Mouse (Mus musculus): ENCODE data around the gene Hgd. TPM values are rescaled to one million over a fixed set of nuclear protein-coding genes. Genes with fewer than 3 reads are reported as not detected.

The Hgd gene
- polyA plus RNA-seq, 1 experiment = 0.02 TPM

DNA sequence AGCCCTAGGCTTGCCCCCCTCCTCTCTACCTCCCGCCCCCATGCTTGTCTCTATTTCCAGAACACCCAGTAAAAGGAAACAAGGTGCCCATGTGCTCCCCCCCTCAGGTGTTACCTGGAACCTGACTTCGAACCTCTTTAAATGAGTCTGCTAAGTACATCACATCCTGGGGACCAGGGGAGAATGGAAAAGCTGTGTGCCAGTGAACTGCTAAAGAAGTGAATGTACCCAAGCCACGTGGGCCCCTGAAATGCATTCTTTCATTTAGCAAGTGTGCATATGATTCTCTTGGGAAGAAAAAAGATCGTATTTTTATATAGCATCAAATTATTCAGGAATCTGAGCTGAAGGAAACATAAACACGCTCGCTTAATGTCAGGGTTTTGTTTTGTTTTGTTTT lies 3.8 kb downstream of the Hgd start:
- no peaks in the 10 kb centered on the region for H3K79me2 ChIP-seq (ENCODE audit: control insufficient read depth, insufficient read depth)
- no peak overlapping the region for H3K4me3 ChIP-seq
- no peaks in the 10 kb centered on the region for H3K27me3 ChIP-seq (ENCODE audit: control insufficient read depth, insufficient read depth, insufficient read length)
- H3K36me3 ChIP-seq (ENCODE audit: control insufficient read depth, insufficient read depth) = no peaks in the 10 kb centered on the region
- peak overlapping the region; percentile 53 for H3K4me2 ChIP-seq (ENCODE audit: low read depth)
- no peak overlapping the region for H3ac ChIP-seq (ENCODE audit: control insufficient read depth, insufficient read length)
- no peak for TF ChIP-seq CEBPB (IDR thresholded peaks at IDR 0.05; ENCODE audit: insufficient read depth, poor library complexity, severe bottlenecking)

DNA sequence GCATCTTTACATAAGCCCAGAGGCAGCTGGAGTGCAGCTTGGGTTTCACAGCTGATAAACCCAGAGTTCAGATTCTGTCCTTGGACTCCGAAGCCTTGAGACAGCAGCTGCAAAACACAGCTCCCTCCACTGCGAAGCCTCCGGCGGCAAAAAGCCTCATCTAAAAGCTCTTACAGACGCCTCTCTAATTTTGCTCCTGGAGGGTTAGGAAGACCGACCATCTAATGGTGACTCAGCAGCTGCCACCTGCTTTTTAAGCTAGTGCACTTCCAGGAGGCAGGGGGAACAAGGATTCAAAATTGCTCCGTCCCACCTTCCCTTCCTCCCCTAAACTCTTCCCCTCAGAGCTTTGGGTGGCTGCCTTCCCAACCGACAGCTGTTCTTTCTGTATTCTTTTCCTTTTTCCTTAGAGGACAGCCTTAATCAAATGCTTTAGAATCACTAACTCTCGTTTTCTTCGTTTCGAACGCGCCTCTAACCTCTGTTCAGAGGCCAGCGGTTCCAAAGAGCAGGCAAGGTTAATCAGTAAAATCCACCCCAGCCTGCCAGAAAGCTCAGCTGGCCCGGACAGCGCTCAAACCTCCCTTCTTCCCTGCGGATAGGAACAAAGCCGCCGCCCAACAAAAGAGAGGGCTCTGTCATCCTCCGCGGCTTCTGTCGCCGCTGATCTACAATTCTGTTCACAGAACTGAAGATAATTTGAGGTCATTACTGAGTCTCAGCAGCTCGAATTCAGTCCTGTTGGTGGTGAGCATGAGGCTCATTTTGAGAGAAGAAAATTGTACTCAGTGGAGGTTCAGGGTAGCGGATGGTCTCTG lies 4.5 kb downstream of the Hgd start:
- TF ChIP-seq TCF3 (IDR thresholded peaks at IDR 0.05; ENCODE audit: insufficient read length, low read depth) (no peak), POLR2A (IDR thresholded peaks at IDR 0.05; ENCODE audit: insufficient read length, low read depth) (no peak), MYOD1 (IDR thresholded peaks at IDR 0.05; ENCODE audit: control insufficient read depth in 1 of 3, insufficient read length in 2 of 3, low read depth in 2 of 3) (peak in 2 of 3 experiments; percentile 33 to 44), CEBPB (IDR thresholded peaks at IDR 0.05; ENCODE audit: insufficient read depth, poor library complexity, severe bottlenecking) (no peak), SRF (IDR thresholded peaks at IDR 0.05; ENCODE audit: control insufficient read depth, insufficient read length, low read depth) (no peak), MYOG (IDR thresholded peaks at IDR 0.05; ENCODE audit: control insufficient read depth in 1 of 3, insufficient read depth in 1 of 3, insufficient read length in 2 of 3, low read depth in 2 of 3) (peak in 2 of 3 experiments; percentile 47 to 51), E2F4 (IDR thresholded peaks at IDR 0.05; ENCODE audit: insufficient read depth) (no peak), REST (IDR thresholded peaks at IDR 0.05; ENCODE audit: insufficient read depth, insufficient read length) (no peak), POLR2AphosphoS2 (IDR thresholded peaks at IDR 0.05; ENCODE audit: insufficient read length, low read depth) (no peak)
- Histone ChIP-seq H3K4me2 (ENCODE audit: low read depth) (peak overlapping the region; percentile 53), H3K4me3 (no peak overlapping the region), H3K27me3 (ENCODE audit: control insufficient read depth, insufficient read depth, insufficient read length) (no peaks in the 10 kb centered on the region), H3K36me3 (ENCODE audit: control insufficient read depth, insufficient read depth) (no peaks in the 10 kb centered on the region), H3ac (ENCODE audit: control insufficient read depth, insufficient read length) (no peak overlapping the region), H3K79me2 (ENCODE audit: control insufficient read depth, insufficient read depth) (no peaks in the 10 kb centered on the region)

DNA sequence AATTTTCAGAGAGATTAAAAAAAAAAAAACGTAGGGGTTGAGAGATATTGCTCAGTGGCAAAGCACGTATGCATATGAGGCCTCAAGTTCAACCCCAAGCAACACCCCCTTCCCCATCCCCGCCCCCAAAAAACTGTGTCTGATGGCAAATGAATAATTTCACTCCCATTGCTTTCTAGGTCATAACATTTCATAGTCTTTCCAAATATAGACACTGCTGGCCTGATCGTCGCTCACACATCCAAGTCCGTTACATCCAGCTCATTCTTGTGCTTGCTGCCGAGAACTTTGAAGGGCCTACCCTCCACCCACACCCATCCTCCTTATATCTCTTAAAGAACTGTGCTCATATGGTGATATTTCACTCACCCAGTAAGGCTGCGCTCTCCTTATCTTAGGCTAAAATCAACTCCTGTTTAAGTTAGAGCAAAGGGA lies 5.2 kb downstream of the Hgd start:
- no peaks in the 10 kb centered on the region for H3K79me2 ChIP-seq (ENCODE audit: control insufficient read depth, insufficient read depth)
- no peaks in the 10 kb centered on the region for H3K27me3 ChIP-seq (ENCODE audit: control insufficient read depth, insufficient read depth, insufficient read length)
- TF ChIP-seq TCF12 (IDR thresholded peaks at IDR 0.05; ENCODE audit: insufficient read depth, poor library complexity, severe bottlenecking) (no peak), SRF (IDR thresholded peaks at IDR 0.05; ENCODE audit: control insufficient read depth, insufficient read length, low read depth) (no peak), POLR2AphosphoS2 (IDR thresholded peaks at IDR 0.05; ENCODE audit: insufficient read length, low read depth) (no peak), E2F4 (IDR thresholded peaks at IDR 0.05; ENCODE audit: insufficient read depth) (no peak), USF1 (IDR thresholded peaks at IDR 0.05; ENCODE audit: low read depth) (no peak), TCF3 (IDR thresholded peaks at IDR 0.05; ENCODE audit: insufficient read length, low read depth) (no peak), MAX (IDR thresholded peaks at IDR 0.05; ENCODE audit: low read depth) (no peak), MYOG (IDR thresholded peaks at IDR 0.05; ENCODE audit: control insufficient read depth in 1 of 3, insufficient read depth in 1 of 3, insufficient read length in 2 of 3, low read depth in 2 of 3) (no peak), REST (IDR thresholded peaks at IDR 0.05; ENCODE audit: insufficient read depth, insufficient read length) (no peak), CEBPB (IDR thresholded peaks at IDR 0.05; ENCODE audit: insufficient read depth, poor library complexity, severe bottlenecking) (no peak), POLR2A (IDR thresholded peaks at IDR 0.05; ENCODE audit: insufficient read length, low read depth) (no peak)
- no peak overlapping the region for H3ac ChIP-seq (ENCODE audit: control insufficient read depth, insufficient read length)
- H3K4me2 ChIP-seq (ENCODE audit: low read depth) = no peak overlapping the region
- H3K36me3 ChIP-seq (ENCODE audit: control insufficient read depth, insufficient read depth) = no peaks in the 10 kb centered on the region
- no peak overlapping the region for H3K4me3 ChIP-seq

DNA sequence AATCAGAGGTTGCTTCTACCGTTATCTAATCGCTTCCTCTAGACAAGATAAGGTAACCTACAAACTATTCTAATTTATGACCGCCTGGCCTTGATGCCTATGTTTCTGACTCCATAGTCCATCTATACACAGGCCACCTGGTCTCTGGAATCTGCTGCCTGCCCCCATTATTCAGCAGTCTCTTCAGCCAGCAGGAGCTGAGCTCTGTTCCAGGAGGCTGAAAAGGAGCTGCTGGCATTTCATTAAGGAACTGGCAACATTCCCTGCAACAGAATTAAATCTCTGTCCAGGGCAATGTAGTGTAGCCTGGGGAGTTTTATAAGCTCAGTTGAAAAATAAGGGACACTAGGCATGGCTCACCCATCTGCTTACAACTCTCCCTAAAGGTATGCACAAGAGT lies 11.0 kb downstream of the Hgd start:
- Histone ChIP-seq H3ac (ENCODE audit: control insufficient read depth, insufficient read length) (no peak overlapping the region), H3K4me3 (no peak overlapping the region), H3K36me3 (ENCODE audit: control insufficient read depth, insufficient read depth) (no peaks in the 10 kb centered on the region), H3K4me2 (ENCODE audit: low read depth) (no peak overlapping the region), H3K27me3 (ENCODE audit: control insufficient read depth, insufficient read depth, insufficient read length) (no peaks in the 10 kb centered on the region), H3K79me2 (ENCODE audit: control insufficient read depth, insufficient read depth) (no peaks in the 10 kb centered on the region)
- no peak for TF ChIP-seq MAX (IDR thresholded peaks at IDR 0.05; ENCODE audit: low read depth)
- no peak for TF ChIP-seq POLR2A (IDR thresholded peaks at IDR 0.05; ENCODE audit: insufficient read length, low read depth)
- TF ChIP-seq TCF3 (IDR thresholded peaks at IDR 0.05; ENCODE audit: insufficient read length, low read depth) = no peak
- no peak for TF ChIP-seq TCF12 (IDR thresholded peaks at IDR 0.05; ENCODE audit: insufficient read depth, poor library complexity, severe bottlenecking)
- TF ChIP-seq USF1 (IDR thresholded peaks at IDR 0.05; ENCODE audit: low read depth) = no peak
- no peak for TF ChIP-seq POLR2AphosphoS2 (IDR thresholded peaks at IDR 0.05; ENCODE audit: insufficient read length, low read depth)
- no peak for TF ChIP-seq E2F4 (IDR thresholded peaks at IDR 0.05; ENCODE audit: insufficient read depth)
- TF ChIP-seq MYOD1 (IDR thresholded peaks at IDR 0.05; ENCODE audit: control insufficient read depth in 1 of 3, insufficient read length in 2 of 3, low read depth in 2 of 3) = no peak
- no peak for TF ChIP-seq CEBPB (IDR thresholded peaks at IDR 0.05; ENCODE audit: insufficient read depth, poor library complexity, severe bottlenecking)
- no peak for TF ChIP-seq SRF (IDR thresholded peaks at IDR 0.05; ENCODE audit: control insufficient read depth, insufficient read length, low read depth)
- no peak for TF ChIP-seq REST (IDR thresholded peaks at IDR 0.05; ENCODE audit: insufficient read depth, insufficient read length)
- TF ChIP-seq MYOG (IDR thresholded peaks at IDR 0.05; ENCODE audit: control insufficient read depth in 1 of 3, insufficient read depth in 1 of 3, insufficient read length in 2 of 3, low read depth in 2 of 3) = no peak

DNA sequence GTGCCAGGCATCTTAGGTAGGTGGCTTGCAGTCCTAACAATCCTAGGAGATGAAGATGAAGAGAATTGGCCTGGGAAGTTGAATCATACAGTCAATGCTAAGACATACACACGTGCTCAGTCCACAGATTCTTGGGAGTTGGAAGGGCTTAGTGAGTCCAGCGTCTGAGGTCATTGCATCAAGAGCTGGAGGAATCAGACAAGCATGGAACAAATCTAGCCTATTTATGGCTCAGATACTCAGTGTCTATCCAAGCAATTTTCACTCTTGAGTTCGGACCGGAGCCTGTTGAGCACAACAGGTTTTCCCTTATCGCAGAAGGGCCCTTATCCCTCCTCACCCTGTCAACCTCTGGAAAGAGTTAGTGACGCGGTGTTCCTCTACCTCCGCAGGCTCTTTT lies 11.6 kb downstream of the Hgd start:
- TF ChIP-seq E2F4 (IDR thresholded peaks at IDR 0.05; ENCODE audit: insufficient read depth) (no peak), TCF12 (IDR thresholded peaks at IDR 0.05; ENCODE audit: insufficient read depth, poor library complexity, severe bottlenecking) (no peak), SRF (IDR thresholded peaks at IDR 0.05; ENCODE audit: control insufficient read depth, insufficient read length, low read depth) (no peak)

More for the DNA sequence above, 11.6 kb downstream of the Hgd start:
- Histone ChIP-seq H3K36me3 (ENCODE audit: control insufficient read depth, insufficient read depth) (no peaks in the 10 kb centered on the region), H3ac (ENCODE audit: control insufficient read depth, insufficient read length) (no peak overlapping the region), H3K4me2 (ENCODE audit: low read depth) (no peak overlapping the region), H3K27me3 (ENCODE audit: control insufficient read depth, insufficient read depth, insufficient read length) (no peaks in the 10 kb centered on the region), H3K4me3 (no peak overlapping the region), H3K79me2 (ENCODE audit: control insufficient read depth, insufficient read depth) (no peaks in the 10 kb centered on the region)

All from myocyte (in vitro differentiated cells).